Mouse (Mus musculus): Measurements from ENCODE around the gene Mtus2. TPM values are rescaled to one million over a fixed set of nuclear protein-coding genes. Genes with fewer than 3 reads are reported as not detected.
A peak's percentile ranks its signal among the peaks of the same experiment; 100 is the strongest.

The Mtus2 gene
- polyA plus RNA-seq (2012; fragmentation: generic; extraction: Trizol), result 0.04 TPM
- long read RNA-seq, experiment 1, result 0 reads
- long read RNA-seq, experiment 2, result 0 reads

DNA sequence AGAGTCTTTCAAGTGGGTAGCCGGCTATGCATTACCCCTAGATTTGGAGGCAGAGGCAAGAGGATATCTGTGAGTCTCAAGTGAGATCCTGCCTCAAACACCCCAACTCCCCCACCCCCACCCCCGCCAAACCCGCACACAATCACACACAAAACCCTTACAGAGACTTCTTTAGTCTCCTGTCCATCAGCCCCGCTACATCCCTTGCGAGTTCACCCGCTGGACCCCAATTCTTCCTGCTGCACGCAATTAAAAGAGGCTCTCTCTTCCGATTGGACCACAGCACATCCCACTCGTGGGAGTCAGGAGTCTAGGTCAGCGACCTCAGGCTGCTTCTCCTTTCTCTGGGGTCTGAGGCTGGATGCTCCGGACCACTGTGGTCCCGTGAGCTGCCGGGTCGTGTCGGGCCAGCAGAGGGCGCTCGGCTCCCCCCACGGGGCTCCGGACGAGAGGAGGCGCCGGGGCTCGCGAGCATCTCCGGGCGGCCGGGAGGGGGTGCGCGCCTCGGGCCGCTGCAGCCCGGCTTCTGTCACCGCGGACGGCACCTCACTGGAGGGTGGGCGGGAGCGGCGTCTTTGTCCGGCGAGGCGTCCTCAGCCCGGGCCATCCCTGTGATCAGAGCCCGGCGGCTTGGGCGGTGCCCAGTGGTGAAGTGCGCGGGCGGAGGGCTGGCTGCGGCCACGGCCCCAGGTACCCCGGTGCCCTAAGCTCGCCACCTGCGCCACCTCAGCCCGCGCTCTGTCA, at the start of gene Mtus2:
Gene Mtus2, plus strand, starts transcription at position 500 of the 744 bp plus-strand sequence.
- Histone ChIP-seq H3K36me3 (ENCODE audit: control insufficient read depth, insufficient read depth) (no peaks in the 10 kb centered on the region), H3K79me3 (ENCODE audit: low read depth) (no peaks in the 10 kb centered on the region), H3ac (ENCODE audit: control insufficient read depth, insufficient read length, low read depth) (no peak within 1 kb of the TSS), H3K4me3 (ENCODE audit: insufficient read depth, poor library complexity, severe bottlenecking) (no peak within 1 kb of the TSS), H3K79me2 (ENCODE audit: control insufficient read depth, insufficient read depth) (no peaks in the 10 kb centered on the region), H3K27me3 (ENCODE audit: control insufficient read depth, insufficient read depth, insufficient read length) (peaks cover 23% of the 10 kb centered on the region)
- TF ChIP-seq FOSL1 (IDR thresholded peaks at IDR 0.05; ENCODE audit: insufficient read depth, low read length, poor library complexity, severe bottlenecking), result no peak
- TF ChIP-seq USF1 (IDR thresholded peaks at IDR 0.05; ENCODE audit: low read depth), result no peak
- TF ChIP-seq CTCF (IDR thresholded peaks at IDR 0.05; ENCODE audit: control insufficient read depth, insufficient read depth, insufficient read length), result peak; percentile 51

DNA sequence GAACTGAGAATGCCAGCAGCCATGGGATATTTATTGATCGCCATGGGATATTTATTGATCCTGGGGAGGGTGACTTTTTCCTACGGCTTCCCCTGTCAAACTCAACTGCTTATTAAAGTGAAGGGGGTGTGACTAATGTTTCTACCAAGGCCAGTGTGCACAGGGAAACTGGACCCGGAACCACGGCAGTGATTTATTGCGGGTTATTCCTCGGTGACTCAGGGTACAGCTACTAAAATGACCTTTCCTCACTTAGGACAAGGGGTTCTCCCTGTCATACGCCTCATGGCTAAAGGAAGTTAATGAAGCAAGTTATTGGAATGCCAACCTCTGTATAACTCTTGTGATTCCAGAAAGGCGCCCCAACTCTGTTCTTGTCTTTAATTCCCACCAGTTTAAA, 49.3 kb upstream of the Mtus2 start:
- TF ChIP-seq USF1 (IDR thresholded peaks at IDR 0.05; ENCODE audit: low read depth) (no peak), CEBPB (IDR thresholded peaks at IDR 0.05; ENCODE audit: low read depth) (no peak), MAX (IDR thresholded peaks at IDR 0.05) (no peak), MYOG (IDR thresholded peaks at IDR 0.05; ENCODE audit: control insufficient read depth, extremely low read depth, insufficient read length) (no peak), CTCF (IDR thresholded peaks at IDR 0.05; ENCODE audit: control insufficient read depth, insufficient read depth, insufficient read length) (no peak), FOSL1 (IDR thresholded peaks at IDR 0.05; ENCODE audit: insufficient read depth, low read length, poor library complexity, severe bottlenecking) (no peak), MYOD1 (IDR thresholded peaks at IDR 0.05; ENCODE audit: control insufficient read depth, insufficient read length, low read depth) (no peak)
- no peak overlapping the region for H3ac ChIP-seq (ENCODE audit: control insufficient read depth, insufficient read length, low read depth)
- H3K4me3 ChIP-seq (ENCODE audit: insufficient read depth, poor library complexity, severe bottlenecking), result no peak overlapping the region
- H3K79me2 ChIP-seq (ENCODE audit: control insufficient read depth, insufficient read depth), result no peaks in the 10 kb centered on the region
- no peaks in the 10 kb centered on the region for H3K36me3 ChIP-seq (ENCODE audit: control insufficient read depth, insufficient read depth)
- H3K79me3 ChIP-seq (ENCODE audit: low read depth), result no peaks in the 10 kb centered on the region
- H3K27me3 ChIP-seq (ENCODE audit: control insufficient read depth, insufficient read depth, insufficient read length), result no peaks in the 10 kb centered on the region

DNA sequence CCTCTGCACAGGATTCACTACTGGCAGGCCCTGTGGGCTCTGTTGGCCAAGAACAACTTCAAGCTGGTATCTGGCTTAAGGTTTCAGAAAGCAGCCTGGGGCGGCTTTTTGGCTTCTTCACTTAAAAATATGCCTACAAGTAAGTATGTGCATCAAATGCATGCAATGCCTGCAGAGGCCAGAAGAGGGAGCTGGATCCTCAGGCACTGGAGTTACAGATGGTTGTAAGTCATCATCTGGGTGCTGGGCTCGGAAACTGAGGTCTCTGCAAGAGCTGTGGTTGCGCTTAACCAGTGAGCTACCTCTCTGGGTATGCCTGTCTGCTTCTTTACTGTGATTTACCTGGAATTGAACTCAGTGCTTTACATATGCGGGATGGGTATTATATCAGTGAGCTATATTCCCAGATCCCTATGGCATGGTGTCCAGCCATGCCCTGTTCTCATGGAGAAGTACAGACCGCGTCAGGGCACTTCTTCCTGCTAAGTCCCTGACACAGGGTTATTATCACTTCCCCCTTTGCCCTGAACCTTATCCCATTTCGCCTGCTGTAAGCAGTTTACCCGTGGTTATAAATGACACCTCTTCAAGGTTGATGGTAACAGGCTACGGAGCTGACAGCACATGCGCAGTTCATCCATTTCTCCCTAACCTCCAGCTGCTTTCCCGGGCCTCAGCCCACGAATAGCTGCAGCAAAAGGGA, 46.2 kb upstream of the Mtus2 start:
- Histone ChIP-seq H3ac (ENCODE audit: control insufficient read depth, insufficient read length, low read depth) (no peak overlapping the region), H3K4me3 (ENCODE audit: insufficient read depth, poor library complexity, severe bottlenecking) (no peak overlapping the region), H3K79me2 (ENCODE audit: control insufficient read depth, insufficient read depth) (no peaks in the 10 kb centered on the region), H3K79me3 (ENCODE audit: low read depth) (no peaks in the 10 kb centered on the region), H3K36me3 (ENCODE audit: control insufficient read depth, insufficient read depth) (no peaks in the 10 kb centered on the region), H3K27me3 (ENCODE audit: control insufficient read depth, insufficient read depth, insufficient read length) (no peaks in the 10 kb centered on the region)
- TF ChIP-seq FOSL1 (IDR thresholded peaks at IDR 0.05; ENCODE audit: insufficient read depth, low read length, poor library complexity, severe bottlenecking) (no peak), CEBPB (IDR thresholded peaks at IDR 0.05; ENCODE audit: low read depth) (no peak)

DNA sequence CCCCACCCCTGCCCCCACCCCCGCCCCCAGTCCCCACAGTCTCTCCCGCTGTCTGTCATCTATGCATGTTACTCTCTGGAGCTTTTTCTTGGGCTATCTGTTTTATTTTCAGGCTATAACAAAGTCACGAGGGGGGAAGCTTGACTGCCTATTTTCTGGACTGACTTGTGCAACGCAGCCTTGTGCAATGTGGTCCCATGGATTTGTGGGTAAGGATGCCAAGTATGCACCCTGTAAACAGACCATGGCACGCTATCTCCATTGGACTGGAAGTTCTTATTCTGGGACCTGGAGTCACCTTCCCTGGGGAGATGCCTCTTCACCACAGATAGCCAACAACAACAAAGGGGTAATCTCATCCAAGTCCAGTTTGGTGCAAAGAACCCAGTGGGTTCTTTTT, 45.4 kb upstream of the Mtus2 start:
- H3K79me2 ChIP-seq (ENCODE audit: control insufficient read depth, insufficient read depth), result no peaks in the 10 kb centered on the region
- TF ChIP-seq FOSL1 (IDR thresholded peaks at IDR 0.05; ENCODE audit: insufficient read depth, low read length, poor library complexity, severe bottlenecking) (no peak), CEBPB (IDR thresholded peaks at IDR 0.05; ENCODE audit: low read depth) (peak; percentile 33), MYOG (IDR thresholded peaks at IDR 0.05; ENCODE audit: control insufficient read depth, extremely low read depth, insufficient read length) (no peak), USF1 (IDR thresholded peaks at IDR 0.05; ENCODE audit: low read depth) (no peak), CTCF (IDR thresholded peaks at IDR 0.05; ENCODE audit: control insufficient read depth, insufficient read depth, insufficient read length) (no peak), MYOD1 (IDR thresholded peaks at IDR 0.05; ENCODE audit: control insufficient read depth, insufficient read length, low read depth) (no peak), MAX (IDR thresholded peaks at IDR 0.05) (no peak)
- H3K27me3 ChIP-seq (ENCODE audit: control insufficient read depth, insufficient read depth, insufficient read length), result no peaks in the 10 kb centered on the region
- no peak overlapping the region for H3ac ChIP-seq (ENCODE audit: control insufficient read depth, insufficient read length, low read depth)
- no peaks in the 10 kb centered on the region for H3K36me3 ChIP-seq (ENCODE audit: control insufficient read depth, insufficient read depth)
- H3K79me3 ChIP-seq (ENCODE audit: low read depth), result no peaks in the 10 kb centered on the region
- no peak overlapping the region for H3K4me3 ChIP-seq (ENCODE audit: insufficient read depth, poor library complexity, severe bottlenecking)

DNA sequence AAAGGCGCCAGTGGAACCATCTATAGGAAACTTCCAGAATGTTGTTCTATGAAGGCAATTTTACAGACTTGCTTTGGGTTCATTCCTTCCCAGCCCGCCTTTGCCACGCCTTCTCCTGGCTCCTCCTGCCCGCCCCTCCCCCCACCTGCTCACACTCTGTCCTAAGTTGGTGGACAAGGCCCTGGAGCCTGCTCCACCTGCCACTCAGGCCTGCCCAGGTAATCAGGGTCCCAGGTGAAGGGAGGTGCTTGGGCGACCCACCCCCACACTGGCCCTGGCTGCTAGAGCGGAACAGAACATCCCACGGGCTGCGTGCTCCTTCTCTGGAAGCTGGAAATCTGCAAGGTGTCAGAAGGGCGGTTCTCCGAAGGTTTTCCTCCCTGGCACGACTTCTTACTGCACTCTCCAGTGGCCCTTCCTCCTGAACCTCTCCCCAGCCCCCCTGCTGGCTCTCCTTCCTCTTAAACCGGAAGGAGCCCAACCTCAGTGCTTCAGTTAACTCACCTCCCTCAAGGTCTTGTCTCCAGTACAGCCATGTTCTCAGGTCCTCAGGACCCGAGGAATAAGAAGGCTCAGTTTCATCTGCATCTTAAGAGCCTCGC, 43.8 kb upstream of the Mtus2 start:
- Histone ChIP-seq H3K79me3 (ENCODE audit: low read depth) (no peaks in the 10 kb centered on the region), H3K79me2 (ENCODE audit: control insufficient read depth, insufficient read depth) (no peaks in the 10 kb centered on the region), H3K36me3 (ENCODE audit: control insufficient read depth, insufficient read depth) (no peaks in the 10 kb centered on the region), H3K4me3 (ENCODE audit: insufficient read depth, poor library complexity, severe bottlenecking) (no peak overlapping the region), H3ac (ENCODE audit: control insufficient read depth, insufficient read length, low read depth) (no peak overlapping the region), H3K27me3 (ENCODE audit: control insufficient read depth, insufficient read depth, insufficient read length) (no peaks in the 10 kb centered on the region)
- TF ChIP-seq MYOG (IDR thresholded peaks at IDR 0.05; ENCODE audit: control insufficient read depth, extremely low read depth, insufficient read length) (no peak), MAX (IDR thresholded peaks at IDR 0.05) (no peak), CEBPB (IDR thresholded peaks at IDR 0.05; ENCODE audit: low read depth) (no peak), CTCF (IDR thresholded peaks at IDR 0.05; ENCODE audit: control insufficient read depth, insufficient read depth, insufficient read length) (no peak), FOSL1 (IDR thresholded peaks at IDR 0.05; ENCODE audit: insufficient read depth, low read length, poor library complexity, severe bottlenecking) (no peak), MYOD1 (IDR thresholded peaks at IDR 0.05; ENCODE audit: control insufficient read depth, insufficient read length, low read depth) (no peak), USF1 (IDR thresholded peaks at IDR 0.05; ENCODE audit: low read depth) (no peak)

Data from C2C12 (cell line).